Mouse (Mus musculus) hindbrain, embryonic 14.5 days (tissue): ENCODE measurements around the gene Nabp1. TPM values are rescaled to one million over a fixed set of nuclear protein-coding genes. Genes with fewer than 3 reads are reported as not detected.

Source experiments
- ATAC-seq: fragments of 200-750 bp; cut with Nextera tagmentation; 2 replicates; pipeline ENCODE4 v1.8.0; 2017; ENCODE audit warnings: moderate number of reproducible peaks, mild to moderate bottlenecking, moderate TSS enrichment, moderate library complexity; ENCODE audit not compliant: low FRiP score
- DNase-seq: peaks from one replicate; pipeline ENCODE4 v3.0.0-alpha.2; 2015; ENCODE audit warnings: low spot score
- H3K27ac ChIP-seq: fragments of 300-500 bp; sonication (generic); 2 replicates; pipeline ENCODE4 v1.5.1; 2014; ENCODE audit warnings: mild to moderate bottlenecking, moderate library complexity
- H3K27me3 ChIP-seq: fragments of 300-500 bp; sonication (generic); 2 replicates; pipeline ENCODE4 v1.6.1; 2014; ENCODE audit warnings: mild to moderate bottlenecking, low read length, mixed read lengths; ENCODE audit not compliant: control insufficient read depth, insufficient read depth
- H3K36me3 ChIP-seq: fragments of 300-500 bp; sonication (generic); replicated peaks from 2 replicates; pipeline ENCODE4 v1.6.1; 2014; ENCODE audit not compliant: control insufficient read depth, insufficient read depth
- H3K4me1 ChIP-seq: fragments of 300-500 bp; sonication (generic); replicated peaks from 2 replicates; pipeline ENCODE4 v1.6.1; 2014; ENCODE audit warnings: antibody characterized with exemption, low read length, mixed read lengths; ENCODE audit not compliant: control insufficient read depth, insufficient read depth
- H3K4me2 ChIP-seq: fragments of 300-500 bp; sonication (generic); replicated peaks from 2 replicates; pipeline ENCODE4 v1.6.1; 2014; ENCODE audit warnings: mild to moderate bottlenecking, moderate library complexity
- H3K4me3 ChIP-seq: fragments of 300-500 bp; sonication (generic); replicated peaks from 2 replicates; pipeline ENCODE4 v1.5.1; 2014; ENCODE audit warnings: mild to moderate bottlenecking, low read length
- H3K9ac ChIP-seq: fragments of 300-500 bp; sonication (generic); 2 replicates; pipeline ENCODE4 v1.6.1; 2014
- H3K9me3 ChIP-seq: fragments of 300-500 bp; sonication (generic); 2 replicates; pipeline ENCODE4 v1.6.1; 2016; ENCODE audit warnings: low read length; ENCODE audit not compliant: control insufficient read depth
- WGBS: fragments of 180-500 bp; shearing (Covaris S2); extraction: QIAGEN DNeasy Blood & Tissue Kit; methylation state at CpG from one replicate; pipeline ENCODE4 v1.1.7; 2014; 5-methylcytosine and 5-hydroxymethylcytosine counted together
- polyA plus RNA-seq: library from polyadenylated mRNA; unstranded; fragments of >200 nt; fragmentation: Nextera tagmentation; extraction: Ambion mirVana; gene quantifications from 2 replicates; pipeline ENCODE4 v1.2.1, GENCODE M21; 2014

Gene Nabp1
- 9.0 and 9.1 TPM in 2 replicates for polyA plus RNA-seq

DNA sequence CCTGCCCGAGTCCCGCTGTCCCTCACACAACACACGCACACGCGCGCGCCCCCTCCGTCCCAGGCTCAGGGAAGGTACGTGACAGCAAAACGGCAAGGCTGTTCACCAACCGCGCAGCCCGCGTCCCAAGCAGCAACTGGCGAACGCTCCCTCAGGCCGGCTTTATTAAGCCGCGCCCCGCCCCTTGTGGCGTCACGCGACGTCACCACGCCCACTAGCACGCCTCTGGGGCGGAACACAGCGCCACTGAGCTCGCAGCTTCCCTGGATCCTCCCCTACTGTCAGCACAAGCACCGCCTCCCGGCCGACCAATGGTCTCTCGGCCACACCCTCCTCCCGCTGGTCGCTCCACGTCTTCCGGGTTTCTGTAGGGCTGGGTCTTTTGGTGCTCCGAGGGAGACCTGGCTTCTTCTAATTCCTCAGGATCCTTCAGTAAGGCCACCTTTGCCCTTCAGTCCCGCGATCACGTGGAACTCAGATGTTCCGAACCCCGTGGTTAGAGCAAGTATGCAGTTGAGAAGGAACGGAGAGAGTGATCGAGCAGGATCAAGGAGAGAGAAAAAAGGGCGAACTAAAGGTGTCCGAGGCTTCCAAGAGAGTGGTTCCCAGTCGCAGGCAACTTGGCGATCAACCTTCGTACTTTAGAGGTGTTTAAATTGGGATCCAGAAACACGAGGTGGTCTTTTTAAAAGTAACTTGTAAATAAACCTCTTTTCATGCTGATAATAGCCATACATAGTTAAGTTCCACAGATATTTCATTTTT, at the start of gene Nabp1:
Nabp1 (minus strand) TSS at position 164 of the 765 bp plus-strand sequence.
- DNase-seq (peak; percentile 99), ATAC-seq (peak; percentile 100)
- Histone ChIP-seq H3K4me1 (no peaks in the 10 kb centered on the region), H3K9ac (peak within 1 kb of the TSS; percentile 65), H3K27me3 (no peaks in the 10 kb centered on the region), H3K4me2 (peak within 1 kb of the TSS; percentile 90), H3K36me3 (no peaks in the 10 kb centered on the region), H3K4me3 (peak within 1 kb of the TSS; percentile 48), H3K27ac (peak within 1 kb of the TSS; percentile 75), H3K9me3 (no peaks in the 10 kb centered on the region)
- under 1% methylated on average over 51 of the region's 51 CpGs for WGBS

DNA sequence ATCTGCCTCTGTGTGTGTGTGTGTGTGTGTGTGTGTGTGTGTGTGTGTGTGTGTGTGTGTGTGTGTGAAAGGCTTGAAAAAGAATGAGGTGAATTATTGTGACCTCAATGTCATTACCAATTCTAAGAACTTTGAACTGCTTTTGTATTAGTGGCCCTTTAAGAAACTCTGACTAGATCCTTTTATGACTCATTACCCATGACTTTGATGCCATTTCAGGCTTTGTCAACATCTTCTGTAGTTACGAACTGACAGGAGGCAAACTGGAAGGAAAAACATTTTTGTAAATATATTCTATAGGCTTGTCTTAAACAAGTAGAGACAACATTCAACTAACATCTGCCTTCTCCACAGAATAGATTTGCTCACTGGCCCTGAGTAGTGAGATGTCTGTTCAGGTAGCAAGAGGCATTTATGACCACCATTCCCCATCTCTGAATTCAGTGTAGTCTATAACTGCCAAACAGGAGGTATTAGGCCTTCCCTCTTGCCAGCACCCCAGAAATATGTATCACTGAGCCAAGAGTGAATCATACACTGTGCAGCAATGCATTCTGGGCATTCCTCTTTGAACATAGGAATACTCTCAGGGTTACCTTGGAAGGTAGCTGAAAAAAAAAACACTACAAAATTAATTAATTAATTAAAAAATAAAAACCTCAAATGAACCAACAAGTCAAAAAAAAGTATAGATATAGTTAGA, 47.5 kb upstream of the Nabp1 start:
- no peak overlapping the region for H3K27ac ChIP-seq
- ATAC-seq (no peak), DNase-seq (no peak)
- no peaks in the 10 kb centered on the region for H3K36me3 ChIP-seq
- H3K27me3 ChIP-seq: no peaks in the 10 kb centered on the region
- H3K9ac ChIP-seq: no peak overlapping the region
- no peaks in the 10 kb centered on the region for H3K4me1 ChIP-seq
- no peaks in the 10 kb centered on the region for H3K9me3 ChIP-seq
- WGBS: 48% methylated on average over 1 of the region's 1 CpGs
- H3K4me3 ChIP-seq: no peak overlapping the region
- no peak overlapping the region for H3K4me2 ChIP-seq

DNA sequence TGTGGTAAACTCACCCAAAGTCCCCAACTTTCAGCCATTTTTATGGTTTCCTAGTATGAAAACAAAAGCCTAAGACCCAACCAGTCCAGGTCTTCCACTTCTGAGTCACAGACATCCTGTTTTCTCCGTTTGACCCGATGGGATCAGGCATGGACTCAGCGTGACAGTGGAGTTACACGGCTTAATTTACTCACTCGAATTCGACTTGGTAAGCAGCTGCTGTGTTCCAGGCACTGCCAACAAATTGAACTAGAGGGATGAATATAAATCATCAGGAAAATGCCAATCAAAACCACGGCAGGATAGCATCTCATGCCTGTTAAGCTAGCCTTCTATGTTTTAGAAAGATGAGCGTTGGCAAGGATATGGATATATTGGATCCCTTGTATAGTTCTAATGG, 43.4 kb upstream of the Nabp1 start:
- H3K4me2 ChIP-seq: no peak overlapping the region
- ATAC-seq: no peak
- no peaks in the 10 kb centered on the region for H3K27me3 ChIP-seq
- no peaks in the 10 kb centered on the region for H3K4me1 ChIP-seq
- H3K4me3 ChIP-seq: no peak overlapping the region
- 42% methylated on average over 8 of the region's 8 CpGs for WGBS
- H3K36me3 ChIP-seq: no peaks in the 10 kb centered on the region
- no peak overlapping the region for H3K9ac ChIP-seq
- DNase-seq: no peak
- H3K9me3 ChIP-seq: no peaks in the 10 kb centered on the region
- no peak overlapping the region for H3K27ac ChIP-seq

DNA sequence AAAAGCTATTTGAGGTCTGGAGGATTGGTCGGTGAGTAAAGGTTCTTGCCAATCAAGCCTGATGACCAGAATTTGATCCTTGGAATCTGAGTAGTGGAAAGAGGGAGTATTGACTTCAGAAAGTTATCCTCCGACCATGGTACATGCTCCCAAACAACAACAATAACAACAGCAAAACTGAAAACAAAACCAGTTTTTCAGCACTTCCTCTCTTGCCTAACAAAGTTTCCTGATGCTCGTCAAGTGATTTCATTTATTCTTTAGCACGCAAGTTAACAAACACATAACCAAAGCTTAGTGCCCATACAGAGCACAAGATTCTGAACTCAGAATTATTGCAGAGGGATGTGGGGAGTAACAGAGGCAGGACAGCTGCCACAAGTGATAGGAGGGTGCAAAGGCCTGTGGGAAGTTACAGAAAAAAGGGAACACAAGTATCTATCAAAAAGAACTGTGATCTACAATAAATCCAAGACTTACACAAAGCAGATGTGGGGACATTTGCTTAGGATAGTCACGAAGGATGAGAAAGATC, 42.1 kb upstream of the Nabp1 start:
- Histone ChIP-seq H3K4me1 (no peaks in the 10 kb centered on the region), H3K27ac (no peak overlapping the region), H3K4me2 (no peak overlapping the region), H3K9me3 (no peaks in the 10 kb centered on the region), H3K4me3 (no peak overlapping the region), H3K27me3 (no peaks in the 10 kb centered on the region), H3K36me3 (no peaks in the 10 kb centered on the region), H3K9ac (no peak overlapping the region)
- DNase-seq: no peak
- no peak for ATAC-seq
- WGBS: 90% methylated on average over 5 of the region's 5 CpGs

DNA sequence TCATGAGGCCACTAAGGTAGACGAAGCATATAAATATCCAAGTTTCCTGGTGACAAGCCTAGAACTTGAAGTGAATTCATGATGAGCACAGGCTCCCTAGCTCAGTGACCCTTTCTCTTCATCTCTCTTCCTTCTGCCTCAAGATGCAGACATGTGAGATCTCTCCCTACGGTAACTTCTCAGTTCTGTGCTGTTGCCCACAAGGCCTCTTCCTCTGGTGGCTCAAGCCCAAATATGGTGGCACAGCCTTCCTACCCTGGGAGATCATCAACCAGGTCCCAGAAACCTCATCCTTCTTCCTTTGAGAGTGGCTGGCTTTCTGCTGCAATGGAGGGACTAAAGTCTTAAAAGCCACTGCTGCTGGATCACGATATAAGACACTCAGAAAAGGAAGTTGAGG, 40.9 kb upstream of the Nabp1 start:
- ATAC-seq (no peak), DNase-seq (no peak)
- H3K4me2 ChIP-seq: no peak overlapping the region
- no peak overlapping the region for H3K9ac ChIP-seq
- no peaks in the 10 kb centered on the region for H3K36me3 ChIP-seq
- H3K27ac ChIP-seq: no peak overlapping the region
- H3K27me3 ChIP-seq: no peaks in the 10 kb centered on the region
- H3K4me3 ChIP-seq: no peak overlapping the region
- 82% methylated on average over 3 of the region's 3 CpGs for WGBS
- H3K9me3 ChIP-seq: no peaks in the 10 kb centered on the region
- H3K4me1 ChIP-seq: no peaks in the 10 kb centered on the region

DNA sequence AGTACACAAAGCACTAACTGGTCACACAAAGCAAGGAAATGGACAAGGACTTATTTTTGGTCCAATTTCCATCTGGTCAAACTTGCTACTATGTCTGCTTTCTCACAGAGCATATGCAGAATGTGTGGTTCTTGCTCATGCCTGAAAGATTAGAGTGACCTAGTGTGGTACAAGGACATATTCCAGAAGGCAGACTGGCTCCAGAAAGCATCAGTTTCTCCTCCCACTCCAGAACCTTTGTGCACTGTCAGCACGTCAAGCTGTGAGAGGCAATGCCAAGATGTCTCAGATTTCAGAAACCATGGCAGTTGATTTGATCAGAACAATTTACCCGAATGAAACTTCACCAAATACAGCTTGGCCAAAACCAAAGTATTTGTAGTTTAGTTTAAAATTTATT, 37.4 kb upstream of the Nabp1 start:
- H3K9me3 ChIP-seq: no peaks in the 10 kb centered on the region
- ATAC-seq: no peak
- no peaks in the 10 kb centered on the region for H3K4me1 ChIP-seq
- H3K4me3 ChIP-seq: no peak overlapping the region
- no peak for DNase-seq
- WGBS: 72% methylated on average over 2 of the region's 2 CpGs
- no peak overlapping the region for H3K4me2 ChIP-seq
- H3K27me3 ChIP-seq: no peaks in the 10 kb centered on the region
- H3K27ac ChIP-seq: no peak overlapping the region
- H3K36me3 ChIP-seq: no peaks in the 10 kb centered on the region
- H3K9ac ChIP-seq: no peak overlapping the region

DNA sequence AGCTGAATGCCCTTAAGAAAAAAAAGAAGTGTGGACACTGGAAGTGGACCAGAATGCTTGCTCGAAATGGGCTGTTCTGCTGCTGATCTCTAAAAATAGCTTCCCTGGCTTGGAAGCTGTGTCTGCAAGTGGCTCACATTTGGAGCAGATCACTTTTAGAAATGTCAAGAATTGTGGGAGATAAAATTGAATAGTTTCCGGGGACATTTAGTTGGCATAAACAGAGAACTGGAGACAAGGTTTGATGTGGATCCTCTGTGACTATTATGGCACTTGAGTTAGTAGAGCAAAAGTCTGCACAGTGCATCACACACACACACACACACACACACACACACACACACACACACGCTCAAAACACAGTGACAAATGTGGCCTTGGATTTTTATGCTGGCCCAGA, 36.8 kb upstream of the Nabp1 start:
- Histone ChIP-seq H3K27me3 (no peaks in the 10 kb centered on the region), H3K9ac (no peak overlapping the region), H3K36me3 (no peaks in the 10 kb centered on the region), H3K27ac (no peak overlapping the region), H3K9me3 (no peaks in the 10 kb centered on the region), H3K4me3 (no peak overlapping the region), H3K4me1 (no peaks in the 10 kb centered on the region), H3K4me2 (no peak overlapping the region)
- DNase-seq (no peak), ATAC-seq (no peak)
- WGBS: 85% methylated on average over 3 of the region's 3 CpGs

DNA sequence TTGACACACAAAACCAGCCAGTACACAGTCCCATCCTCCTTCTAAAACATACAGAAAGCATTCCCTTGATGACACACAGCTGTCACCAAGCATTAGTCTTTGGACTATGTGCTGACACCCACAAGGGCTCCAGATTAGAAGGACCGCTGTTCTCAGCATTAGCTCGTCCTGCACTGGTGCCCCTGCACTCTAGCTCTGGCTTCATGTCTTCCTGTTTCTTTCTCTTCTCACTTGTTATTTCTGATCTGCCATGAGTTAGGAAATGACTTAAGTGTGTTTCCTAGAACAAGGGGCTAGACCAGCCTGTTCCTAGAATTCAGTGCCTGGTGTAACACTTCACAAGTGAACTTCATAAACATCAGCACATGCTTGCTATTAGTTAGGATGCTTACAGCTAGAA, 36.2 kb upstream of the Nabp1 start:
- WGBS: 87% methylated on average over 2 of the region's 2 CpGs
- Histone ChIP-seq H3K9ac (no peak overlapping the region), H3K4me2 (no peak overlapping the region), H3K4me1 (no peaks in the 10 kb centered on the region), H3K27me3 (no peaks in the 10 kb centered on the region), H3K27ac (no peak overlapping the region), H3K9me3 (no peaks in the 10 kb centered on the region), H3K36me3 (no peaks in the 10 kb centered on the region), H3K4me3 (no peak overlapping the region)
- no peak for ATAC-seq
- DNase-seq: no peak

DNA sequence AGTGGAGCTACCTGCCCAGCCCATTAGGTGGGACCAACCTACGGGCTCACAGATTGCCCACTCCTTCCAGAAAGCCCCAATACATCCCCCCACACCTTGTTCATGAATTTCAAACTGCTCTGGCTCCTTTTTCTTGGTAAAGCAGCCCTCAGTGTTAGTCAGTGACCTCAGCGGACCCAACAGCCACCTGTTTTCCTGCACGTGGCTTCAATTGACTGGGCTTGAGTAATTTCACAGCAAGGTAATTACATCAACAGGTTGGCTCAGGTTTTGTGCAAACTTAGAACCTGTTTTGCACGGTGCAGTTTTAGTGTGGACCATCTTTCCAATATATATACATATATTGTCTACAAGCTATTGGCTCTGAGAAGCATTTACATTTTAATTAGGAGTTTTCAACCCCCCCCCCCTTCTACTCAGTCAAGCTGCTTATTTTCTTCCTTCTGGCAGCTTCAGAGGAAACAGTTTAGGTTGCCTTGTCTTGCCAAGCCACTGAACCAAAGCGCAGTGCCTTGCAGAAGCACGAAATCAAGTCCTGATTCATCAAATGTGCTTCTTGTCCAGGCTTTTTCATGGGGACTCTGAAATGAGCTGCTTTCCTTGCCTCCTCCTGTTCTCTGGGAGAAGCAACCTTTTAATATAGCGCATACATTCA, 35.0 kb upstream of the Nabp1 start:
- DNase-seq: no peak

More for the DNA sequence above, 35.0 kb upstream of the Nabp1 start:
- Histone ChIP-seq H3K36me3 (no peaks in the 10 kb centered on the region), H3K4me1 (no peaks in the 10 kb centered on the region), H3K4me2 (no peak overlapping the region), H3K9me3 (no peaks in the 10 kb centered on the region), H3K9ac (no peak overlapping the region), H3K27ac (no peak overlapping the region), H3K4me3 (no peak overlapping the region), H3K27me3 (no peaks in the 10 kb centered on the region)
- no peak for ATAC-seq
- 81% methylated on average over 7 of the region's 7 CpGs for whole genome bisulfite sequencing
